Mouse (Mus musculus) heart, postnatal 0 days (tissue): Measurements from ENCODE around the gene Hnf4a. TPM values are rescaled to one million over a fixed set of nuclear protein-coding genes. Genes with fewer than 3 reads are reported as not detected.

Experiments
- ATAC-seq: fragments of 200-750 bp; cut with Nextera tagmentation; 2 replicates; pipeline ENCODE4 v1.8.0; 2017; ENCODE audit warnings: low read depth, moderate number of reproducible peaks, moderate library complexity; ENCODE audit not compliant: insufficient read depth
- DNase-seq: peaks from one replicate; pipeline ENCODE4 v3.0.0-alpha.2; 2016; ENCODE audit warnings: low spot score
- H3K27ac ChIP-seq: fragments of 300-500 bp; sonication (generic); 2 replicates; pipeline ENCODE4 v1.5.1; 2014; ENCODE audit warnings: low read depth, mild to moderate bottlenecking
- H3K27me3 ChIP-seq: fragments of 300-500 bp; sonication (generic); 2 replicates; pipeline ENCODE4 v1.6.1; 2014; ENCODE audit warnings: low read length, mixed read lengths; ENCODE audit not compliant: control insufficient read depth, insufficient read depth
- H3K36me3 ChIP-seq: fragments of 300-500 bp; sonication (generic); replicated peaks from 2 replicates; pipeline ENCODE4 v1.6.1; 2014; ENCODE audit warnings: low read length, mixed read lengths; ENCODE audit not compliant: control insufficient read depth, insufficient read depth
- H3K4me1 ChIP-seq: fragments of 300-500 bp; sonication (generic); 2 replicates; pipeline ENCODE4 v1.6.1; 2014; ENCODE audit warnings: antibody characterized with exemption; ENCODE audit not compliant: control insufficient read depth, insufficient read depth
- H3K4me2 ChIP-seq: fragments of 300-500 bp; sonication (generic); 2 replicates; pipeline ENCODE4 v1.6.1; 2014; ENCODE audit warnings: low read depth, mild to moderate bottlenecking, low read length, moderate library complexity
- H3K4me3 ChIP-seq: fragments of 300-500 bp; sonication (generic); 2 replicates; pipeline ENCODE4 v1.5.1; 2014; ENCODE audit warnings: low read depth, low read length
- H3K9ac ChIP-seq: fragments of 300-500 bp; sonication (generic); replicated peaks from 2 replicates; pipeline ENCODE4 v1.6.1; 2014; ENCODE audit warnings: low read depth, low read length, mixed read lengths
- H3K9me3 ChIP-seq: fragments of 300-500 bp; sonication (generic); replicated peaks from 2 replicates; pipeline ENCODE4 v1.6.1; 2016; ENCODE audit warnings: low read length; ENCODE audit not compliant: control insufficient read depth
- CTCF ChIP-seq: IDR thresholded peaks from 2 replicates; pipeline ENCODE4 v1.5.1; 2016; ENCODE audit warnings: antibody characterized with exemption, control low read depth, low read depth
- EP300 ChIP-seq: IDR thresholded peaks from 2 replicates; pipeline ENCODE4 v1.6.1; 2016; ENCODE audit warnings: antibody characterized with exemption, low read depth
- WGBS: fragments of 180-500 bp; shearing (Covaris S2); extraction: QIAGEN DNeasy Blood & Tissue Kit; methylation state at CpG from one replicate; pipeline ENCODE4 v1.1.7; 2014; 5-methylcytosine and 5-hydroxymethylcytosine counted together
- polyA plus RNA-seq: library from polyadenylated mRNA; unstranded; fragments of >200 nt; fragmentation: Nextera tagmentation; extraction: Ambion mirVana; gene quantifications from 2 replicates; pipeline ENCODE4 v1.2.1, GENCODE M21; 2015
- total RNA-seq: library from RNA; depleted of rRNA; stranded (reverse); fragments of >200 nt; gene quantifications from 2 replicates; pipeline ENCODE4 v1.2.3, GENCODE M21; 2014; ENCODE audit warnings: low replicate concordance

The Hnf4a gene
- total and polyA plus RNA-seq, 2 experiments from 2014 or later: not detected

DNA sequence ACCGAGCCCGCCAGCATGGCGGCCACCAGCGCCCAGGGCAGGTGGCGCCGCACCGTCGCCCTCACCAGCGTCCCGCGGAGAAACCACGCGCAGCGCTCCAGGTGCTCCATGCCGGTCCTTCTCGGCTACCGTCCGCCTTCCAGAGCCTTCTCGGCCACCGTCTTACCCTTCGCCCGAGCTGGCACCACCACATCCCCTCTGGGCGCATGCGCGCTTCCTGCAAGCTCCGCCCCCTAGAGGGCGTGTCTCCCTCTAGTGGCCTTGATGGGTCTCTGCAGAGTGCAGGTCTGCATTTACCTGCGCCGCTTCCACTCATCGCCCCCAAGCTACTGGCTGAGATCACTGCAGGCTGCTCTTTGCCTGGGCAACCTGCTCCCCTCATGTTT, 34.1 kb upstream of the Hnf4a start, which contains the start of gene Fitm2:
Fitm2 (minus strand) TSS at position 164 of the 386 bp plus-strand sequence.
- H3K27me3 ChIP-seq: no peaks in the 10 kb centered on the region
- H3K27ac ChIP-seq: peak within 1 kb of the TSS; percentile 54
- peak within 1 kb of the TSS; percentile 69 for H3K4me3 ChIP-seq
- peak; percentile 93 for ATAC-seq
- H3K4me2 ChIP-seq: peak within 1 kb of the TSS; percentile 78
- H3K36me3 ChIP-seq: peaks cover 26% of the 10 kb centered on the region
- DNase-seq: peak; percentile 94
- TF ChIP-seq CTCF (peak; percentile 100), EP300 (no peak)
- under 1% methylated on average over 30 of the region's 30 CpGs for WGBS
- peak within 1 kb of the TSS; percentile 59 for H3K9ac ChIP-seq
- H3K4me1 ChIP-seq: peaks cover 10% of the 10 kb centered on the region; the same call in 1 of the 2 replicates
- H3K9me3 ChIP-seq: no peaks in the 10 kb centered on the region

DNA sequence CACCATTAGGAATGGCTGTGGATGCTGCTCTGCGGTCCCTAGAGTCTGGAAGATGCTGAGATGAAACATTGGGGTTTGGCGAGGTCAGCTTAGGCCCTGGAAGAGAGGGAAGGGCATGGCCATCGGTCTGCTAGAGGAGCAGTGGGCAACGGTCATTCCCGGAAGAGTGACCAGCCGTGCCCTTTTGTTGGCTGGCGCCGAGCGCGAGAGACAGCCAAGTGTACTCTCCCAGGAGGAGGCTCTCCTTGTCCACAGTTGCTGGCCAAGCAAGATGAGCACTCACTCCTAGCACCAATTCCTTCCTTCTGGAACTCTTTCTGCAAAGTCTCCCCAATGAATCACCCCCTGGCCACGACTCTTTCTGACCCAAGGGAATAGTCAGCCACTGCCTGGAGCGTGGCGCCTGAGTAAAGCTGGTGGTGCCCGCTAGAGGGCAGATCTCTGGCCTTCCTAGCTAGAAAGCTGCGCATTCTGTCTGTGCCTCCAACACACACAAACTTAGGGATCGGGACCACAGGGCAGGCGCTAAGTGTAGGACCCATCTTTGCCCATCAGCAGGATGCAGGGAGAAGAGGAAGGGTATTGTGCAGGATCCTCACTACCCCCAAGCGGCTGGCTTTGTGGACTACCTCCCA, 26.3 kb upstream of the Hnf4a start:
- H3K4me3 ChIP-seq: no peak overlapping the region
- H3K27ac ChIP-seq: no peak overlapping the region
- DNase-seq: no peak
- no peak overlapping the region for H3K9ac ChIP-seq
- H3K4me2 ChIP-seq: no peak overlapping the region
- no peaks in the 10 kb centered on the region; the same call in 1 of the 2 replicates for H3K4me1 ChIP-seq
- peaks cover 25% of the 10 kb centered on the region for H3K27me3 ChIP-seq
- H3K36me3 ChIP-seq: no peaks in the 10 kb centered on the region
- TF ChIP-seq EP300: no peak
- peak; percentile 39 for TF ChIP-seq CTCF
- ATAC-seq: no peak
- WGBS: 54% methylated on average over 18 of the region's 18 CpGs
- no peaks in the 10 kb centered on the region for H3K9me3 ChIP-seq

DNA sequence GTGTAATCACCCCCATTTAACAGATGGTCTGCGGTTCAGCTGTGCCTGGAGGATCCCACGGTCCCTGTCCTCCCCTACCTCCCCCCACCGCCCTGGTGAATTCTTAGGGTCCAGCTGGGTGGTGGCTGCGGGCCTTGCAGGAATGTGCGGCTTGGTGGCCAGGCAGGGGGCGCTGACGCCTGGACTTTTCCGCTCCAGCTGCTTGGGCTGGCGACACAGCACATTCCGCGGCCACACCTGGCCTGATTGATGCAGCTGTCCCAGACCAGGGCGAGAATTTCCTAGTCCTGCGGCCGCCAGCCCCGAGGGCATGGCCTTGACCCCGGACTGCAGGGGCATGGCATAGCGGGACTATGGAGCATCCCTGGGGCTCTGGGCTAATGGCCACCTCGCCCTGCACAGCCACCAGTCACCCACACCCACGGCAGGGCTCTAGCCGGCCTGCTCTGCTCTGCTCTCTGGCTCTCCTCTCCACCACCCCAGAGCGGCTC, 25.0 kb upstream of the Hnf4a start:
- DNase-seq (no peak), ATAC-seq (peak; percentile 39)
- H3K36me3 ChIP-seq: no peaks in the 10 kb centered on the region
- 3% methylated on average over 21 of the region's 21 CpGs for WGBS
- TF ChIP-seq CTCF (no peak), EP300 (no peak)
- peaks cover 25% of the 10 kb centered on the region for H3K27me3 ChIP-seq
- H3K27ac ChIP-seq: no peak overlapping the region
- H3K9ac ChIP-seq: no peak overlapping the region
- no peaks in the 10 kb centered on the region for H3K9me3 ChIP-seq
- peak overlapping the region; percentile 10; the same call in 1 of the 2 replicates for H3K4me3 ChIP-seq
- no peaks in the 10 kb centered on the region; the same call in 1 of the 2 replicates for H3K4me1 ChIP-seq
- H3K4me2 ChIP-seq: no peak overlapping the region

DNA sequence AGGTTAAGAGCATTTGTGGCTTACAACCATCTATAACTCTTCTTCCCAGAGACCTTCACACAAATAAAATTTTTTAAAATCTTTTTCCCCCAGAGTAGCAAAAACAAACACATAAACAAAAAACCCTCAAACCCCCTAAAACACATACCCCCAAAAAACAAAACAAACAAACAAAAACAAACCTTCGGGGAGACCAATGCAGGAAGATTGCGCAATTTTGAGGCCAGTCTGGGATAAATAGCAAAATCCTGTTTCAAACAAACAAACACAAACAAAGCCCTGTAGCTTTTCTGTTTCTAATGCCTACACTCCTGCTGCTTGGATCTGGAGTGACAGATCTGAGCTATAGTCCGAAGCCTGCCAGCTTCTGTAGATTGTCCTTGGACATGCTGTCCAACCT, 19.2 kb upstream of the Hnf4a start:
- no peak overlapping the region for H3K27ac ChIP-seq
- no peak overlapping the region for H3K4me2 ChIP-seq
- H3K27me3 ChIP-seq: peaks cover 9% of the 10 kb centered on the region
- no peak for ATAC-seq
- H3K36me3 ChIP-seq: no peaks in the 10 kb centered on the region
- H3K9me3 ChIP-seq: no peaks in the 10 kb centered on the region
- WGBS: 87% methylated on average over 3 of the region's 3 CpGs
- no peak overlapping the region for H3K4me3 ChIP-seq
- no peak for DNase-seq
- no peak for TF ChIP-seq CTCF
- TF ChIP-seq EP300: no peak
- no peak overlapping the region for H3K9ac ChIP-seq
- no peaks in the 10 kb centered on the region for H3K4me1 ChIP-seq

DNA sequence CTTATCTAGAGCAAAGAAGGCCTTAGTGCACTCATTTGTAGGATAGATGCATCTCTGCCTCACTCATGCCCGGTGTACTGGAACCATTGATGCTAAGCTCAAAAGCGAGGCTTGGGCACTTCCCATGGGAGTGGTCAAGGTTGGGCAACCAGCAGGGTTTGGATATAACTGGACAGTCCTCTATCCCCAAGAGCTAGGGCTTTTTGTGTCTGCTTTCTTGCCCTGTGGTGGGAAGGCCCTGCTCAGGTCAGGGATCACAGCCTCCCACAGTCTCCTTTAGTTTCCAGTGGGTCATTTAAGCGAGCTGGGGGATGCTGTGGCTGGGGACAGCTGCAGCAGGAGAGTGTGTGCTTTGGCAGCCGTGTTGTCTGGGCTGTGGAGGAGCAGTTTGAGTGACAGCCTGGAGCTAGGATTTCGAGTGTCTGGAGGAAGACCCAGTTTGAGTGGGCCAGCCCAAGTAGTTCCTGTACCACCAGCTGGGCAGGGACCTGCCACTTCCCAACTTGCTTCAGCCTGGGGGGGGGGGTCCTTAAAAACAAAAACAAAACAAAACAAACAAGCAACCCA, 16.8 kb upstream of the Hnf4a start:
- TF ChIP-seq CTCF (no peak), EP300 (no peak)
- no peaks in the 10 kb centered on the region for H3K9me3 ChIP-seq
- H3K4me2 ChIP-seq: no peak overlapping the region
- no peaks in the 10 kb centered on the region for H3K4me1 ChIP-seq
- ATAC-seq: no peak
- peaks cover 10% of the 10 kb centered on the region; the same call in 1 of the 2 replicates for H3K27me3 ChIP-seq
- H3K9ac ChIP-seq: no peak overlapping the region
- no peak overlapping the region for H3K4me3 ChIP-seq
- H3K36me3 ChIP-seq: no peaks in the 10 kb centered on the region
- no peak for DNase-seq
- 45% methylated on average over 5 of the region's 5 CpGs for WGBS
- no peak overlapping the region for H3K27ac ChIP-seq
